Mouse (Mus musculus): ENCODE data around the gene Capn11. TPM values are rescaled to one million over a fixed set of nuclear protein-coding genes. Genes with fewer than 3 reads are reported as not detected.

Gene Capn11
- polyA plus RNA-seq, 1 experiment from 2014 or later: 0.91 TPM

DNA sequence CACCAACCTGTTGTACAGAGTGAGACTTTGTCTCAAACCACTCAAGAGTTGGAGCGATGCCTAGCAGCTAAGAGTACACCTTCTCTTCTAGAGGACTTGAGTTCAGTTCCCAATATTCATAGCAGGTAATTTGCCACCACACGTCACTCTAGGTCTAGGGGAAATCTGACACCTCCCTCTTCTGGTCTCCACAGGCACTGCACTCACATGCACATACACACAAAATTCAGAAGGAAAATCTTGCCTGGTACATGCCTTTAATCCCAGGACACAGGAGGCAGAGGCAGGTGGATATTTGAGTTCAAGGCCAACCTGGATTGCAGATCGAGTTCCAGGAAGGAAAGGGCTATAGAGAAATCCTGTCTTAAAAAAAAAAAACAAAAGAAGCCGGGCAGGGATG lies 14.9 kb downstream of the Capn11 start:
- no peak for ATAC-seq (ENCODE audit: insufficient number of reproducible peaks, insufficient read depth, low FRiP score, low TSS enrichment)

DNA sequence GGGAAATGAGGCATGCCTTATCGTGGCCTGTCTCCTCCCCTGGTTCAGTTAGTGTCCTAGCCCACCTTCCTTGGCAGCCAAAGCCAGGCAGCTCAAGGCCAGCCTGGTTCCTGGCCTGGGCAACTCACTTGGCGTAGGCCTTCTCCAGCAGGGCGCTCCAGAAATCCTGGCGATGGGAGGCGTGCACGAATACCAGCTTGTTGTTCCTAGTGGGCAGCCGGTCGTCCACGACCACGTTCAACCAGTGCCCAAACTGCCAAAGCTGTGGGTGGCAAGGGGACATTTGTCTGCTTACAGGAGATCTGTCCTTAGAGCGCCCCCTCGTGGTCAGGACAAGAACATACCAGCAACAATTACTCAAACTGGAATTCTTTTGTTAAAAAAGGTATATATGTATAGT lies 16.4 kb downstream of the Capn11 start:
- no peaks in the 10 kb centered on the region for H3K36me3 ChIP-seq
- H3K9ac ChIP-seq: no peak overlapping the region
- no peaks in the 10 kb centered on the region for H3K9me3 ChIP-seq
- ATAC-seq (ENCODE audit: insufficient number of reproducible peaks, insufficient read depth, low FRiP score, low TSS enrichment): 0 out of 2 replicates have a peak, but pooled peaks have one; percentile 28
- H3K27me3 ChIP-seq: no peaks in the 10 kb centered on the region
- H3K27ac ChIP-seq: no peak overlapping the region
- 26% methylated on average over 12 of the region's 12 CpGs for WGBS
- H3K4me1 ChIP-seq: no peaks in the 10 kb centered on the region
- H3K4me3 ChIP-seq: no peak overlapping the region
- H3K4me2 ChIP-seq (replicated peaks): no peak overlapping the region

More for the DNA sequence above, 14.9 kb downstream of the Capn11 start:
- H3K27me3 ChIP-seq: no peaks in the 10 kb centered on the region
- no peak overlapping the region for H3K9ac ChIP-seq
- no peaks in the 10 kb centered on the region for H3K4me1 ChIP-seq
- no peaks in the 10 kb centered on the region for H3K9me3 ChIP-seq
- no peak overlapping the region for H3K4me2 ChIP-seq (replicated peaks)
- H3K27ac ChIP-seq: no peak overlapping the region
- H3K4me3 ChIP-seq: no peak overlapping the region
- WGBS: 90% methylated on average over 4 of the region's 4 CpGs
- H3K36me3 ChIP-seq: no peaks in the 10 kb centered on the region

DNA sequence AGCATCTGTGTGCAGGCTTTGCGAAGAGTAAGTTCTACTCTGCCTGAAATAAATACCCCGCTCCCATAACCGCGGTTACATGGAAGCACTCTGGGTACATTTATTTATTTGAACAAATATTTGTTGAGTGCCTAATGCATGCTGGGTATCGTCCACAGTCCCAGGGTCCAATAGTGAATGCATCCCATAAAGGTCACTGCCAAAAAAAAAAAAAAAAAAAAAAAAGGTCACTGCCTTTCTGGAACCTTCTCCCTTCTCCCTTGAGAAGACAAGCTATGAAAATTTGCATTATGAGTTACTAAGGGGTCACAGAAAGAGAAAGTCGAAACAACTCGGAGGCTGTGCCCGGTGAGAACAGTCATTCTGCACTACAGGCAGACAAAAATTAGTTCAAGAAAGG lies 17.1 kb downstream of the Capn11 start:
- 93% methylated on average over 8 of the region's 8 CpGs for WGBS
- Histone ChIP-seq H3K9ac (no peak overlapping the region), H3K9me3 (no peaks in the 10 kb centered on the region), H3K27me3 (no peaks in the 10 kb centered on the region), H3K27ac (no peak overlapping the region), H3K4me3 (no peak overlapping the region), H3K36me3 (no peaks in the 10 kb centered on the region), H3K4me1 (no peaks in the 10 kb centered on the region), H3K4me2 (replicated peaks) (no peak overlapping the region)
- ATAC-seq (ENCODE audit: insufficient number of reproducible peaks, insufficient read depth, low FRiP score, low TSS enrichment): no peak

DNA sequence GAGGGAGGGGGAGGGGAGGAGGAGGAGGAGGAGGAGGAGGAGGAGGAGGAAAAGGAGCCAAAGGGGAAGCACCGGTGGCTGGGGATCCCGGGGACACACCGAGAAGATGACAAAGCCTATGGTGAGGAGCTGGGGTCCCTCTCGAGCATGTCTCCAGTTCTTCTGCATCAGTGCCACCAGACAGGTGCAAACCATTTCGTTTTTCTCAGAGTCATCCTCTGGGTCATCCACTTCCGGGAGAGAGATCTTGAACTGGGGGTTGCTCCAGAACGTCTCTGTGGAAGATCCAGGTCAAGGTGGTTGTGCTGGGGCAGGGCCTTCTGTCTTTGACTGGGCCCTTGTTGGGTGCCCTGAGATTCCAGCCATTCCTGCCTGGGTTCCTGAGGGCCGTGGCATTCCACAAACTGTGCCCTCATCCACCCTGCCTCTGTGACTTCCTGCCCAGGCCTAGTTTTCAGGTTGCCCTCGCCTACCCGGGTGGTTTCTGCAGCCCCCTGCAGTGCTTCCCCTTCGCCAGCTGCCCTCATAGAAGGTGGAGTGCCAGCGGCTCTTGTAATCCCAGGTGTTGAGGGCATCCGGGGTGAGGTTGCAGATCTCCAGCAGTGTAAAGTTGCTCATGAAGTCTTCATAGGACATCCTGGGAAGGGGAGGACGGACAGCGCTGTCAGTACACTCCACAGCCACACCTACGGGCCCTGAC lies 20.4 kb downstream of the Capn11 start:
- H3K27ac ChIP-seq: no peak overlapping the region
- 80% methylated on average over 16 of the region's 16 CpGs for WGBS
- H3K4me3 ChIP-seq: no peak overlapping the region
- H3K4me1 ChIP-seq: no peaks in the 10 kb centered on the region
- no peaks in the 10 kb centered on the region for H3K36me3 ChIP-seq
- H3K4me2 ChIP-seq (replicated peaks): no peak overlapping the region
- H3K27me3 ChIP-seq: no peaks in the 10 kb centered on the region
- no peak for ATAC-seq (ENCODE audit: insufficient number of reproducible peaks, insufficient read depth, low FRiP score, low TSS enrichment)
- no peaks in the 10 kb centered on the region for H3K9me3 ChIP-seq
- no peak overlapping the region for H3K9ac ChIP-seq

DNA sequence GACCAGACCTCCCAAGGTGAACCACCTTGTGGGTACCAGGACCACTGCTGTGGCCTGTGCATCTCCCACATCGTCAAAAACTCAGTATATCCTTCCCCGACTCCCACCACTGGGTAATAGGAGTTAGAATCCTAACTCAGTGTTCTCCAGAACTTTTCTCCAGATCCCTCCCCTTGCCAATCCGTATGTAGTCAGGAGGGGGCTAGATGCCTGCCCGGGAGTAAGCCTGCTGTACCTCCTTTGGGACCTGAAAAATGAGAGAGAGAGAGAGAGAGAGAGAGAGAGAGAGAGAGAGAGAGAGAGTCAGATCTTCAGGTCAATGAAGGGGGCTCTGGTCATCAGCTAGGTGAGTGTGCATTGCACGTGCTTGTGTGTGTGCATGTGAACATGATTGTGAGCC lies 25.1 kb downstream of the Capn11 start:
- Histone ChIP-seq H3K27me3 (no peaks in the 10 kb centered on the region; the same call in 1 of the 2 replicates), H3K9me3 (no peaks in the 10 kb centered on the region), H3K4me1 (peaks cover 5% of the 10 kb centered on the region; the same call in 1 of the 2 replicates), H3K27ac (no peak overlapping the region), H3K4me3 (no peak overlapping the region), H3K9ac (no peak overlapping the region), H3K4me2 (replicated peaks) (no peak overlapping the region), H3K36me3 (no peaks in the 10 kb centered on the region)
- no peak for ATAC-seq (ENCODE audit: insufficient number of reproducible peaks, insufficient read depth, low FRiP score, low TSS enrichment)
- 83% methylated on average over 5 of the region's 5 CpGs for WGBS

DNA sequence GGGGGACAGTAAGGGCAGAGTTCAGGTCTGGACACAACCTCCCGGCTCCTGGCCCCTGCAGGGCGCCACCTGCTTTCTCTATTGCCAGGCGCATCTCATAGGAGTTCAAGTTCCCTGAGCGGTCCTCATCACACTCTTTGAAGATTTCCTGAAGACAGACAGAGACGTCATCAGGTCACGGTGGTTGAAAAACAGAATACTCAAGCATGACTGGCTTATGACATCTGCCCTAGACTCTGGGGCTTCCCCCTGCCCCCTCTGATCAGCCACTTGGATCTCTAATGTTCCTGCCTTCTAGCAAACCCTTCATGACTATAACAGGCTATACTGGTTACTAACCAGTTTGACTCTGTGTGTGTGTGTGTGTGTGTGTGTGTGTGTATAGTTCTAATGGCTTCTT lies 27.2 kb downstream of the Capn11 start:
- no peak overlapping the region for H3K27ac ChIP-seq
- no peak overlapping the region for H3K9ac ChIP-seq
- H3K4me1 ChIP-seq: peaks cover 5% of the 10 kb centered on the region; the same call in 1 of the 2 replicates
- H3K4me2 ChIP-seq (replicated peaks): no peak overlapping the region
- WGBS: 73% methylated on average over 6 of the region's 6 CpGs
- no peaks in the 10 kb centered on the region for H3K36me3 ChIP-seq
- H3K4me3 ChIP-seq: no peak overlapping the region
- no peaks in the 10 kb centered on the region; the same call in 1 of the 2 replicates for H3K27me3 ChIP-seq
- no peak for ATAC-seq (ENCODE audit: insufficient number of reproducible peaks, insufficient read depth, low FRiP score, low TSS enrichment)
- H3K9me3 ChIP-seq: no peaks in the 10 kb centered on the region

DNA sequence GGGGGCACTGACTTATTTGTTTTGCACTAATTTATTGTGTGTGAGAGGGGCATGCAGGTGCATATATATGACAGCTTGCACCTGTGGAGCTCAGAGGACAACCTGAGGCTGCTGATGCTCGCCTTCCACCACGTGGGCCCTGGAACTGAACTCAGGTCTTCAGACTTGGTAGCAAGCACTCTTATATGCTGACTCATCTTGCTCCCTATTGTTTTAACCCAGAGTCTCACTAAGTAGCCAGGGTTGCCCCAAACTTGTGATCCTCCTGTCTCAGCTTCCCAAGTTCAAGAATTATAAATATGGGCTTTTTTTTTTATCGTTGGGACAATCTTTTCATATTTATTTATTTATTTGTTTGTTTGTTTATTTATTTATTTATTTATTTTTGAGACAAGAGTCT lies 28.1 kb downstream of the Capn11 start:
- Histone ChIP-seq H3K9me3 (no peaks in the 10 kb centered on the region), H3K27ac (no peak overlapping the region), H3K9ac (no peak overlapping the region), H3K27me3 (no peaks in the 10 kb centered on the region; the same call in 1 of the 2 replicates), H3K36me3 (no peaks in the 10 kb centered on the region), H3K4me2 (replicated peaks) (peak overlapping the region; percentile 78), H3K4me3 (no peak overlapping the region), H3K4me1 (peaks cover 9% of the 10 kb centered on the region; the same call in 1 of the 2 replicates)
- ATAC-seq (ENCODE audit: insufficient number of reproducible peaks, insufficient read depth, low FRiP score, low TSS enrichment): no peak
- WGBS: 51% methylated on average over 3 of the region's 3 CpGs

DNA sequence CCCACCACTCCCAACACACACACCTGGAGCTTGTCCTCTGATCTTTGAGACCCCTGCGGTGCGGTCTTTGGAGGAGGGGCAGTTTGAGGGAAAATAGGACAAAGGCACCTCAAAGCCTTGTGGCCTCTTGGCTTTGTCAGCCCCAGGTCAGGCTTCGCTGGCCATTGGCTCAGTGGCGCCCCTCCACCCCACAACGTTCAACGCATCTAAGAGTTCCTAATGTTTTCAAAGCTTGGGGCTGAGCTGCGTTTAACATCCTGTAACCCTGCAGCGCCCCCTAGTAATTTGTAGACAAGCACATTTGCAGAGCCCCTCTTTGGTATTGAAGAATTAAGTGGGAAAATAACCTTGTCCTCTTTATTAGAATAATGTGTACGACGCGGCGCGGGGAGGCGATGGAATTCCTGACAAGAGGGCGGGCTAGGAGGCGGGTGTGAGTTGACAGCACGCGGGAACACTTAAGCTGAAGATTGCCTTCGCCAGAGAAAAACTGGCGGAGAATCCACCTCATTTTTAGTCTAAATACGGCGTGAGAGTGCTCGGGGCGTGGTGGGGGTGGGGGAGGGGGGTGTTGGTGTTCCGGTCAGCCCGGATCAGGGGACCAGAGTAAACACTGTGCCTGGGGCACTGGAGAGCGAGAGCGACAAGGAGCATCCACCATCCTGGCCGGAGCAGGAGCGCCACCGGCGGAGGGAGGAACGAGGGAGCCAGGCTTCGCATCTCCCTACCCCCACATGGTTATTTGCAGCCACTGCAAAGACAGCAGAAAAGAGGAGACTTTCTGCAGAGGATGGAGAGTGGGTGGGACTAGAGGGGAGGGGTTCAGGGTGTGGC lies 29.0 kb downstream of the Capn11 start:
- Histone ChIP-seq H3K27me3 (no peaks in the 10 kb centered on the region; the same call in 1 of the 2 replicates), H3K4me1 (peaks cover 9% of the 10 kb centered on the region; the same call in 1 of the 2 replicates), H3K9me3 (no peaks in the 10 kb centered on the region), H3K9ac (peak overlapping the region; percentile 51; the same call in 1 of the 2 replicates), H3K4me3 (peak overlapping the region; percentile 42), H3K4me2 (replicated peaks) (peak overlapping the region; percentile 78), H3K36me3 (no peaks in the 10 kb centered on the region), H3K27ac (peak overlapping the region; percentile 32; the same call in 1 of the 2 replicates)
- 1% methylated on average over 34 of the region's 34 CpGs for WGBS
- ATAC-seq (ENCODE audit: insufficient number of reproducible peaks, insufficient read depth, low FRiP score, low TSS enrichment): peak; percentile 59; the same call in 1 of the 2 replicates

DNA sequence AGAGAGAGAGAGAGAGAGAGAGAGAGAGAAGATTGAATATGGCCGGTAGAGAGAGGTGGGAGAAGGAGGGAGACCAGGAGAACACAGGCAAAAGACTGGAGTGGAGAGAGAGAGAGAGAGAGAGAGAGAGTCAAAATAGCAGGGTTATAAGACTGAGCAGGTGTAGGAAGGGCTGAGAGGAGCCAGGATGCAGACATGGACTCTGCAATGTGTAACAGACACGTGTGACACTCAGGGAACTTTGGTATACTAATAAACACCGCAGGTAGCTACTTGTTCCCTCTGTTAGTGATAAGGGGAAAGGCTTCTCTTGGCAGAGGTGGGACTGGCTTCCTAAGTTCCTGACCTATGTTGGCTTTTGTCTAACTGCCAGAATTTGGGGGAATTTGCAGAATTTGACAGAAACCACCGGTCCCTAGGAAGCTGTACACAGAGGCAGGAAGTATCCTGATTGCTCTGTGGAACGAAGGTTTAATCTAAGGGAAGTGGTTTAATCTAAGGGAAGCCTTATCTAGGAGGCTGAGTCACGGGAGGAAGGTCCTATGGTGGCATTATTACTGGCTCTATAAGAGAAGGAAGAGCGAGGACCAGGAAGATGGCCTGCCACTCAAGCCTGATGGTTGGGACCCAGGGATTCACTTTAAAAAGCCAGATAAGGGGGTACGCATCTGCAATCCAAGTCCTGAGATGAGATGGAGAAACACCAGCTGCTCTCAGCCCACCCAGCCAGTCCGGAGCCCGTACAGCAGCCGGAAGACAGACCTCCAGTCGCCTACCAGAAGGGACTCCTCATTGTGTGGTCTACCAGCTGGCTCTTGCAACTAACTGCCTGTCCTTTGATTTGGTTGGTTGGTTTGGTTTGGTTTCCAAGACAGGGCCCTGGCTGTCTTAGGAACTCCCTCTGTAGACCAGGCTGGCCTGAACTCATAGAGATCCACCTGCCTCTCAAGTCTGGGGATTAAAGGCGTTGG lies 30.0 kb downstream of the Capn11 start:
- ATAC-seq (ENCODE audit: insufficient number of reproducible peaks, insufficient read depth, low FRiP score, low TSS enrichment): no peak
- Histone ChIP-seq H3K4me3 (peak overlapping the region; percentile 42; the same call in 1 of the 2 replicates), H3K27me3 (no peaks in the 10 kb centered on the region; the same call in 1 of the 2 replicates), H3K9me3 (no peaks in the 10 kb centered on the region), H3K4me1 (peaks cover 9% of the 10 kb centered on the region; the same call in 1 of the 2 replicates), H3K4me2 (replicated peaks) (peak overlapping the region; percentile 78), H3K36me3 (no peaks in the 10 kb centered on the region), H3K9ac (no peak overlapping the region), H3K27ac (0 out of 2 replicates have a peak overlapping the region, but pooled peaks have one; percentile 32)
- 69% methylated on average over 13 of the region's 13 CpGs for WGBS

DNA sequence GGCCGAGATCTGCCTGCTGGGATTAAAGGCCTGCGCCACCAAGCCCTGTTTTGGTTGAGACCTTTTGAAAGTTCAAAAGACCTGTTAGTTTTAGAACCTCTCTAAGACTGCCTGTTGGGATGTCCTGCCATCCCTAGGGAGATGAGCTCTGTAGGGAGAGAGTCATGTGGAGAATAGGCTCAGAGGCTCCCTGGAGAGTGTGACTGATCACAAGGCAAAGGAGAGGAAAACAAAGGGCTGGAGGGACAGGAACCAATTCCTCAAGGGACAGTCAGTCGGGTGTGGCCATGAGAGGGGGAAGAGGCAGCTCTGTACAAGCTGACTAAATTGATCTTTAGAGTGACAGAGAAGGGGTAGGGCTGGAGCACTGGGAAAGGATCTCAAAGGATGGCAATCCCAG lies 31.0 kb downstream of the Capn11 start:
- no peaks in the 10 kb centered on the region; the same call in 1 of the 2 replicates for H3K27me3 ChIP-seq

More for the DNA sequence above, 31.0 kb downstream of the Capn11 start:
- no peaks in the 10 kb centered on the region for H3K36me3 ChIP-seq
- no peak overlapping the region for H3K4me3 ChIP-seq
- peaks cover 9% of the 10 kb centered on the region; the same call in 1 of the 2 replicates for H3K4me1 ChIP-seq
- H3K9me3 ChIP-seq: no peaks in the 10 kb centered on the region
- no peak overlapping the region for H3K9ac ChIP-seq
- no peak overlapping the region for H3K4me2 ChIP-seq (replicated peaks)
- no peak for ATAC-seq (ENCODE audit: insufficient number of reproducible peaks, insufficient read depth, low FRiP score, low TSS enrichment)
- no peak overlapping the region for H3K27ac ChIP-seq
- WGBS: 22% methylated on average over 3 of the region's 3 CpGs

Measured in embryonic facial prominence, embryonic 12.5 days (tissue).